Mouse (Mus musculus) c-Kit-positive CD71-positive TER-119-negative erythroid progenitor cells, embryonic 14.5 days (primary cell): Measurements from ENCODE around the gene Egflam.

Experiments used
- DNase-seq: peaks from one replicate; pipeline ENCODE4 v3.0.0-alpha.2; 2013; ENCODE audit warnings: low read depth

Gene Egflam

GRCm38 (mm10) chr15:7292854-7293253 is 105.3 kb downstream of the Egflam start:
- DNase-seq, result no peak

- no peak for DNase-seq
Measured at GRCm38 (mm10) chr15:7290003-7290402, 108.2 kb downstream of the Egflam start.

GRCm38 (mm10) chr15:7289516-7289915 is 108.7 kb downstream of the Egflam start:
- DNase-seq, result no peak

- DNase-seq, result no peak
Measured at GRCm38 (mm10) chr15:7288841-7289424, 109.3 kb downstream of the Egflam start.

- DNase-seq, result no peak
Measured at GRCm38 (mm10) chr15:7287911-7288310, 110.3 kb downstream of the Egflam start.

GRCm38 (mm10) chr15:7281579-7281978 is 116.6 kb downstream of the Egflam start:
- no peak for DNase-seq

- DNase-seq, result peak; percentile 30
Measured at GRCm38 (mm10) chr15:7263822-7264221, 134.4 kb downstream of the Egflam start.

- DNase-seq, result no peak
Measured at GRCm38 (mm10) chr15:7263339-7263738, 134.9 kb downstream of the Egflam start.

- DNase-seq, result no peak
Measured at GRCm38 (mm10) chr15:7261371-7261770, 136.8 kb downstream of the Egflam start.

GRCm38 (mm10) chr15:7256577-7256976 is 141.6 kb downstream of the Egflam start:
- no peak for DNase-seq

- no peak for DNase-seq
Measured at GRCm38 (mm10) chr15:7253326-7253725, 144.9 kb downstream of the Egflam start.

GRCm38 (mm10) chr15:7252106-7252636 is 146.0 kb downstream of the Egflam start:
- DNase-seq, result no peak

GRCm38 (mm10) chr15:7251042-7251441 is 147.2 kb downstream of the Egflam start:
- no peak for DNase-seq

GRCm38 (mm10) chr15:7249216-7249615 is 149.0 kb downstream of the Egflam start:
- DNase-seq, result no peak

GRCm38 (mm10) chr15:7247321-7247720 is 150.9 kb downstream of the Egflam start:
- DNase-seq, result no peak

- no peak for DNase-seq
Measured at GRCm38 (mm10) chr15:7242161-7242850, 155.9 kb downstream of the Egflam start.

- no peak for DNase-seq
Measured at GRCm38 (mm10) chr15:7240950-7241349, 157.2 kb downstream of the Egflam start.

- no peak for DNase-seq
Measured at GRCm38 (mm10) chr15:7239904-7240303, 158.3 kb downstream of the Egflam start.

GRCm38 (mm10) chr15:7233393-7234090 is 164.7 kb downstream of the Egflam start:
- no peak for DNase-seq

- peak; percentile 10 for DNase-seq
Measured at GRCm38 (mm10) chr15:7226225-7226624, 172.0 kb downstream of the Egflam start.

- no peak for DNase-seq
Measured at GRCm38 (mm10) chr15:7224151-7224775, 173.9 kb downstream of the Egflam start.

- DNase-seq, result no peak
Measured at GRCm38 (mm10) chr15:7222809-7223208, 175.4 kb downstream of the Egflam start.

GRCm38 (mm10) chr15:7217273-7217598 is 181.0 kb downstream of the Egflam start:
- DNase-seq, result no peak
